ENCODE assay signal across 13 mouse cellular contexts in the genomic region with DNA sequence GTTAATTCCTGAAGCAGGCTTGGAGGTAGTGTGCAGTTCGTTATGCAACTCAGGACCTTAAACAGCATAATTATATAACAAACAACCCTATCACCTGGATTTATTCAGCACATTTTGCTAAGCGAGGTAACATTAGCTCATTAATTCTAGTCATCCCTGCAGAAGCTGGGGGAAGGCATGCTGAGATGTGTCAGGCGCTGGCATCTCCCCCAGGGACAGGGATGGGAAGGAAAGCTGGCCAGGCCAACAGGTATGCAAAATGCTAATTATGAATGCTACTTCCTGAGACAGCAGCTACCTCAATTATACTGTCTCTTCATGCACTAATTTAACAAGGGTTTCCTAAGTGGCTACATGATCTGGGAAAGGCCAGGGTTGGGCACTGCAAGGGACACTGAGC.
"Had no signal": no experiment of that assay in that cellular context is flagged by ENCODE, and none has a peak within 500 bp of the region (broad histone marks: within the 10 kb centered on the region; RNA-seq: fewer than 3 reads in every experiment).

No protein-coding gene starts in this region.

- H3K9ac ChIP-seq: limb, embryonic 12.5 days; liver, embryonic 13.5 days; liver, postnatal 0 days; lung, embryonic 15.5 days had no signal

- H3K4me2 ChIP-seq: limb, embryonic 12.5 days; liver, embryonic 13.5 days; lung, embryonic 15.5 days; midbrain, embryonic 11.5 days had no signal

- H3K27ac ChIP-seq: kidney, postnatal 0 days; limb, embryonic 12.5 days; liver, embryonic 13.5 days; lung, embryonic 15.5 days; macrophage had no signal

- H3K27me3 ChIP-seq: liver, embryonic 13.5 days; lung, embryonic 15.5 days; megakaryocyte, embryonic 14.5 days had no signal

- H3K4me1 ChIP-seq: liver, embryonic 13.5 days had no signal

- H3K4me3 ChIP-seq: limb, embryonic 12.5 days; liver, embryonic 13.5 days; lung, embryonic 15.5 days; megakaryocyte, embryonic 14.5 days had no signal

- H3K9me3 ChIP-seq: liver, embryonic 13.5 days; lung, embryonic 15.5 days had no signal

- DNase-seq: kidney, postnatal 36 days; liver; liver, embryonic 13.5 days; liver, postnatal 0 days; lung, postnatal 14 days; thymus, adult 18-20 months; thymus, postnatal 14 days had no signal

- ATAC-seq: liver, postnatal 0 days had no signal
